Mouse (Mus musculus): ENCODE measurements around the gene Fermt2.

- TF ChIP-seq EP300 (IDR thresholded peaks at IDR 0.05; ENCODE audit: insufficient read depth, low read depth, low read length) (no peak), CTCF (IDR thresholded peaks at IDR 0.05; ENCODE audit: low read depth, low read length) (no peak), POLR2A (IDR thresholded peaks at IDR 0.05; ENCODE audit: insufficient read depth, low read length) (no peak)
Observed at GRCm38 (mm10) chr14:45559018-45559417, 29.1 kb upstream of the Fermt2 start.

Measured in ES-Bruce4 (cell line).